Mouse (Mus musculus): ENCODE measurements around the gene Sult1c1. TPM values are rescaled to one million over a fixed set of nuclear protein-coding genes. Genes with fewer than 3 reads are reported as not detected.

The Sult1c1 gene
- polyA plus RNA-seq (2017; shearing (Covaris generic)), result under 1 TPM in 1 of 2 experiments, not detected in 1; 0.29 TPM

DNA sequence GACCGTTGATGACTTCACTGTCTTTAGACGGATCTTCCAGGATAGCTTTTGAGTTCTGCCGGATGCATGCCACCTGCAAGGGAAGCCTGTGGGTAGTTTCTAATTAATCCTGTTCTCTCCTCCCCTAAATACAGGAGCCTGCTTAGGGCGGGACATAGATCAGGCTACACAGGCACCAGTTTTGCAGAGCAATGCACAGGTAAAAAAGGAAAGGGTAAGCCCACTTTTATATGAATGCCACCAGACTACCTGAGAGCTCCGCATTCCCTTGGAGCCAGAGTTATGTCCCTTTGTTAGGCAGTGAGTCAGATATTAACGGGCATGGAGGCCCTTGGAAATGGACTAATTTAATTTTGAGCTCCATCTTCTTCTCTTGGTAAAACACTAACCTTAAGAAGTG lies at the start of gene Sult1c1:
Gene Sult1c1, minus strand, starts transcription at position 101 of the 400 bp plus-strand sequence.

Other genes with a start within 250 kb of the Sult1c1 start
- not detected for gene Sult1c2, start 144.3 kb downstream of the Sult1c1 start, polyA plus RNA-seq (2017; shearing (Covaris generic))